Mouse (Mus musculus): Measurements from ENCODE around the gene Rpl13a. TPM values are rescaled to one million over a fixed set of nuclear protein-coding genes. Genes with fewer than 3 reads are reported as not detected.
"Not testable (repeated sequence)": the region's sequence is repeated elsewhere in the genome, so short reads cannot be mapped to it uniquely, and the experiment has no call there.

The Rpl13a gene
- total and polyA plus RNA-seq, 3 experiments = 1,478 to 6,084 (median 2,356) TPM

GRCm38 (mm10) chr7:45129318-45129717 is 757 bp upstream of the Rpl13a start:
- Histone ChIP-seq H3K4me1 (ENCODE audit: insufficient read depth, low read depth, low read length) (peaks cover 73% of the 10 kb centered on the region), H3K36me3 (replicated peaks) (peaks cover 75% of the 10 kb centered on the region), H3K4me3 (ENCODE audit: low read depth, low read length) (peak overlapping the region; percentile 93), H3K9me3 (replicated peaks) (peaks cover 3% of the 10 kb centered on the region; the same call in 1 of the 2 replicates), H3K27me3 (ENCODE audit: insufficient read depth, low read length) (no peaks in the 10 kb centered on the region)
- no peak for TF ChIP-seq GATA2 (IDR thresholded peaks at IDR 0.05; ENCODE audit: borderline replicate concordance, low read depth, low read length)
- TF ChIP-seq CTCF (IDR thresholded peaks at IDR 0.05; ENCODE audit: low read depth, low read length) = no peak
- TF ChIP-seq TAL1 (conservative IDR thresholded peaks at IDR 0.05; ENCODE audit: low read depth, low read length) = no peak
- TF ChIP-seq GATA1 (IDR thresholded peaks at IDR 0.05; ENCODE audit: borderline replicate concordance, low read length) = no peak
- DNase-seq (ENCODE audit: low spot score) = no peak
- ATAC-seq (ENCODE audit: extremely low read depth, insufficient number of reproducible peaks, low FRiP score, poor library complexity, severe bottlenecking) = no peak

GRCm38 (mm10) chr7:45127700-45128224 is 799 bp downstream of the Rpl13a start:
- no peak for DNase-seq (ENCODE audit: low spot score)
- no peaks in the 10 kb centered on the region for H3K9me3 ChIP-seq (replicated peaks)
- H3K27me3 ChIP-seq (ENCODE audit: insufficient read depth, low read length) = no peaks in the 10 kb centered on the region
- peaks cover 66% of the 10 kb centered on the region for H3K4me1 ChIP-seq (ENCODE audit: insufficient read depth, low read depth, low read length)
- TF ChIP-seq POLR2AphosphoS5 (IDR thresholded peaks at IDR 0.05; ENCODE audit: insufficient replicate concordance, low read depth, low read length) = no peak; the same call in 1 of the 2 replicates
- no peak for TF ChIP-seq GATA1 (IDR thresholded peaks at IDR 0.05; ENCODE audit: borderline replicate concordance, low read length)
- TF ChIP-seq CTCF (IDR thresholded peaks at IDR 0.05; ENCODE audit: low read depth, low read length) = no peak
- no peak for TF ChIP-seq TAL1 (conservative IDR thresholded peaks at IDR 0.05; ENCODE audit: low read depth, low read length)
- TF ChIP-seq GATA2 (IDR thresholded peaks at IDR 0.05; ENCODE audit: borderline replicate concordance, low read depth, low read length) = no peak
- no peak for ATAC-seq (ENCODE audit: extremely low read depth, insufficient number of reproducible peaks, low FRiP score, poor library complexity, severe bottlenecking)
- H3K36me3 ChIP-seq (replicated peaks) = peaks cover 71% of the 10 kb centered on the region
- peak overlapping the region; percentile 93 for H3K4me3 ChIP-seq (ENCODE audit: low read depth, low read length)

- Histone ChIP-seq H3K36me3 (replicated peaks) (peaks cover 71% of the 10 kb centered on the region), H3K9me3 (replicated peaks) (no peaks in the 10 kb centered on the region), H3K27me3 (ENCODE audit: insufficient read depth, low read length) (no peaks in the 10 kb centered on the region), H3K4me3 (ENCODE audit: low read depth, low read length) (peak overlapping the region; percentile 93), H3K4me1 (ENCODE audit: insufficient read depth, low read depth, low read length) (peaks cover 66% of the 10 kb centered on the region)
- TF ChIP-seq POLR2AphosphoS5 (IDR thresholded peaks at IDR 0.05; ENCODE audit: insufficient replicate concordance, low read depth, low read length) (no peak), TAL1 (conservative IDR thresholded peaks at IDR 0.05; ENCODE audit: low read depth, low read length) (no peak), CTCF (IDR thresholded peaks at IDR 0.05; ENCODE audit: low read depth, low read length) (no peak), GATA2 (IDR thresholded peaks at IDR 0.05; ENCODE audit: borderline replicate concordance, low read depth, low read length) (no peak), GATA1 (IDR thresholded peaks at IDR 0.05; ENCODE audit: borderline replicate concordance, low read length) (no peak)
- ATAC-seq (ENCODE audit: extremely low read depth, insufficient number of reproducible peaks, low FRiP score, poor library complexity, severe bottlenecking) (no peak), DNase-seq (ENCODE audit: low spot score) (no peak)
Observed at GRCm38 (mm10) chr7:45126844-45127699, 1.5 kb downstream of the Rpl13a start.

DNA sequence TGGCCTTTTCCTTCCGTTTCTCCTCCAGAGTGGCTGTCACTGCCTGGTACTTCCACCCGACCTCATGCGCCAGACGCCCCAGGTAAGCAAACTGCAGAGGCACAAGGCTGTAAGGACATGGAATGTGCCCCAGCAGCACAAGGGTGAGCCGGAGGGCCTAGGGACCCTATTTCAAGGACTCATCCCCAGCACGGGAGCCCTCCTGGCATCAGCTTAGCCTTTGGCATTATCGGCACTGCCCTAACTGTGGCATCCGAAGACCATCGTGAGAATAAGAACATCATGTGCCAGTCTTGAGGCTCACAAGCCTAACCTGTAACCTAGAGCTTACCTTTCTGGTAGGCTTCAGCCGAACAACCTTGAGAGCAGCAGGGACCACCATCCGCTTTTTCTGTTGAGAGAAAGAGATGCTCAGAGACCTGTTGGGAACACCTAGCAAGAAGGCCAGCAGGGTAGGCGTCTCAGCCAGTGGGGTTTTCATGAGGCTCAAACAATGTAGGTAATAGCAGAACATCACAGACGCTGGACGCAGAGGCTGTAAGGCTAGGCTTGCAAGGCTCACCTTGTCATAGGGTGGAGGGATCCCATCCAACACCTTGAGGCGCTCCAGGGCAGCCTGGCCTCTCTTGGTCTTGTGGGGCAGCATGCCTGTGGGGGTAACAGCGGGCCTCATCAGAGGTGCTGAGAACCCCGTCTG is 2.3 kb downstream of the Rpl13a start:
- no peak for TF ChIP-seq GATA1 (IDR thresholded peaks at IDR 0.05; ENCODE audit: borderline replicate concordance, low read length)
- no peak for TF ChIP-seq POLR2AphosphoS5 (IDR thresholded peaks at IDR 0.05; ENCODE audit: insufficient replicate concordance, low read depth, low read length)
- no peak for TF ChIP-seq TAL1 (conservative IDR thresholded peaks at IDR 0.05; ENCODE audit: low read depth, low read length)
- no peak for TF ChIP-seq GATA2 (IDR thresholded peaks at IDR 0.05; ENCODE audit: borderline replicate concordance, low read depth, low read length)
- TF ChIP-seq CTCF (IDR thresholded peaks at IDR 0.05; ENCODE audit: low read depth, low read length) = no peak
- H3K9me3 ChIP-seq (replicated peaks) = no peaks in the 10 kb centered on the region
- peaks cover 68% of the 10 kb centered on the region for H3K4me1 ChIP-seq (ENCODE audit: insufficient read depth, low read depth, low read length)
- DNase-seq (ENCODE audit: low spot score) (no peak), ATAC-seq (ENCODE audit: extremely low read depth, insufficient number of reproducible peaks, low FRiP score, poor library complexity, severe bottlenecking) (no peak)
- H3K27me3 ChIP-seq (ENCODE audit: insufficient read depth, low read length) = no peaks in the 10 kb centered on the region
- H3K36me3 ChIP-seq (replicated peaks) = peaks cover 71% of the 10 kb centered on the region
- H3K4me3 ChIP-seq (ENCODE audit: low read depth, low read length) = peak overlapping the region; percentile 93

DNA sequence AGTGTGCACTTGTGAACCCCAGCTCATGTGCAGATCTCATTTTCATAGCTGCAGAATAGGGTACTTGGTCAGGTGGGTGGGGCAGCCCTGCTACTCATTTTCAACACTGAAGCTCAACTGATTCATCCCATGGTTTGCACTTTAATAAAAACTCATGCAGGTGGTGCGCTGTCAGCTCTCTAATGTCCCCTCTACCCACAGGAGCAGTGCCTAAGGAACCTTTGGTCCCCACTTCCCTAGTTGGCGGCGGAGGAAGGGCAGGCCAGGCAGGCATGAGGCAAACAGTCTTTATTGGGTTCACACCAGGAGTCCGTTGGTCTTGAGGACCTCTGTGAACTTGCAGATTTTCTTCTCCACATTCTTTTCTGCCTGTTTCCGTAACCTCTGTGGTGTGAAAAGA is 2.9 kb downstream of the Rpl13a start:
- not testable (repeated sequence) for ATAC-seq (ENCODE audit: extremely low read depth, insufficient number of reproducible peaks, low FRiP score, poor library complexity, severe bottlenecking); H3K27me3 ChIP-seq (ENCODE audit: insufficient read depth, low read length); H3K9me3 ChIP-seq (replicated peaks); DNase-seq (ENCODE audit: low spot score)
- peaks cover 68% of the 10 kb centered on the region for H3K4me1 ChIP-seq (ENCODE audit: insufficient read depth, low read depth, low read length)
- peak overlapping the region; percentile 93 for H3K4me3 ChIP-seq (ENCODE audit: low read depth, low read length)
- peaks cover 71% of the 10 kb centered on the region for H3K36me3 ChIP-seq (replicated peaks)

- H3K4me1 ChIP-seq (ENCODE audit: insufficient read depth, low read depth, low read length) = peaks cover 71% of the 10 kb centered on the region
- no peak for ATAC-seq (ENCODE audit: extremely low read depth, insufficient number of reproducible peaks, low FRiP score, poor library complexity, severe bottlenecking)
- DNase-seq (ENCODE audit: low spot score) = no peak
- no peaks in the 10 kb centered on the region for H3K9me3 ChIP-seq (replicated peaks)
- H3K36me3 ChIP-seq (replicated peaks) = peaks cover 73% of the 10 kb centered on the region
- peak overlapping the region; percentile 93; the same call in 1 of the 2 replicates for H3K4me3 ChIP-seq (ENCODE audit: low read depth, low read length)
- no peaks in the 10 kb centered on the region for H3K27me3 ChIP-seq (ENCODE audit: insufficient read depth, low read length)
- TF ChIP-seq GATA2 (IDR thresholded peaks at IDR 0.05; ENCODE audit: borderline replicate concordance, low read depth, low read length) (no peak), TAL1 (conservative IDR thresholded peaks at IDR 0.05; ENCODE audit: low read depth, low read length) (no peak), POLR2AphosphoS5 (IDR thresholded peaks at IDR 0.05; ENCODE audit: insufficient replicate concordance, low read depth, low read length) (no peak), CTCF (IDR thresholded peaks at IDR 0.05; ENCODE audit: low read depth, low read length) (no peak), GATA1 (IDR thresholded peaks at IDR 0.05; ENCODE audit: borderline replicate concordance, low read length) (no peak)
Observed at GRCm38 (mm10) chr7:45125144-45125600, 3.4 kb downstream of the Rpl13a start.
